Mouse (Mus musculus) embryonic facial prominence, embryonic 15.5 days (tissue): ENCODE measurements around the gene Btn2a2. TPM values are rescaled to one million over a fixed set of nuclear protein-coding genes. Genes with fewer than 3 reads are reported as not detected.

Experiments
- ATAC-seq: fragments of 200-750 bp; cut with Nextera tagmentation; 2 replicates; pipeline ENCODE4 v1.8.0; 2017; ENCODE audit warnings: low read depth, moderate TSS enrichment; ENCODE audit not compliant: insufficient number of reproducible peaks, low FRiP score, low TSS enrichment
- H3K27ac ChIP-seq: fragments of 300-500 bp; sonication (generic); replicated peaks from 2 replicates; pipeline ENCODE4 v1.5.1; 2015; ENCODE audit warnings: mild to moderate bottlenecking, inconsistent platforms
- H3K27me3 ChIP-seq: fragments of 300-500 bp; sonication (generic); 2 replicates; pipeline ENCODE4 v1.6.1; 2015; ENCODE audit warnings: inconsistent platforms
- H3K36me3 ChIP-seq: fragments of 300-500 bp; sonication (generic); 2 replicates; pipeline ENCODE4 v1.6.1; 2015; ENCODE audit warnings: mild to moderate bottlenecking, inconsistent platforms
- H3K4me1 ChIP-seq: fragments of 300-500 bp; sonication (generic); 2 replicates; pipeline ENCODE4 v1.6.1; 2015; ENCODE audit warnings: inconsistent platforms
- H3K4me2 ChIP-seq: fragments of 300-500 bp; sonication (generic); replicated peaks from 2 replicates; pipeline ENCODE4 v1.6.1; 2015; ENCODE audit warnings: mild to moderate bottlenecking, inconsistent platforms
- H3K4me3 ChIP-seq: fragments of 300-500 bp; sonication (generic); replicated peaks from 2 replicates; pipeline ENCODE4 v1.5.1; 2015; ENCODE audit warnings: mild to moderate bottlenecking, inconsistent platforms
- H3K9ac ChIP-seq: fragments of 300-500 bp; sonication (generic); 2 replicates; pipeline ENCODE4 v1.6.1; 2015; ENCODE audit warnings: inconsistent platforms
- H3K9me3 ChIP-seq: fragments of 300-500 bp; sonication (generic); replicated peaks from 2 replicates; pipeline ENCODE4 v1.6.1; 2016; ENCODE audit warnings: inconsistent platforms
- WGBS: fragments of 180-500 bp; shearing (Covaris S2); methylation state at CpG from one replicate; pipeline ENCODE4 v1.1.7; 2015; 5-methylcytosine and 5-hydroxymethylcytosine counted together
- polyA plus RNA-seq: library from polyadenylated mRNA; unstranded; fragments of >200 nt; fragmentation: Nextera tagmentation; extraction: Ambion mirVana; gene quantifications from 2 replicates; pipeline ENCODE4 v1.2.1, GENCODE M21; 2015

The Btn2a2 gene
- polyA plus RNA-seq, 1 experiment from 2014 or later, result 0.65 TPM

DNA sequence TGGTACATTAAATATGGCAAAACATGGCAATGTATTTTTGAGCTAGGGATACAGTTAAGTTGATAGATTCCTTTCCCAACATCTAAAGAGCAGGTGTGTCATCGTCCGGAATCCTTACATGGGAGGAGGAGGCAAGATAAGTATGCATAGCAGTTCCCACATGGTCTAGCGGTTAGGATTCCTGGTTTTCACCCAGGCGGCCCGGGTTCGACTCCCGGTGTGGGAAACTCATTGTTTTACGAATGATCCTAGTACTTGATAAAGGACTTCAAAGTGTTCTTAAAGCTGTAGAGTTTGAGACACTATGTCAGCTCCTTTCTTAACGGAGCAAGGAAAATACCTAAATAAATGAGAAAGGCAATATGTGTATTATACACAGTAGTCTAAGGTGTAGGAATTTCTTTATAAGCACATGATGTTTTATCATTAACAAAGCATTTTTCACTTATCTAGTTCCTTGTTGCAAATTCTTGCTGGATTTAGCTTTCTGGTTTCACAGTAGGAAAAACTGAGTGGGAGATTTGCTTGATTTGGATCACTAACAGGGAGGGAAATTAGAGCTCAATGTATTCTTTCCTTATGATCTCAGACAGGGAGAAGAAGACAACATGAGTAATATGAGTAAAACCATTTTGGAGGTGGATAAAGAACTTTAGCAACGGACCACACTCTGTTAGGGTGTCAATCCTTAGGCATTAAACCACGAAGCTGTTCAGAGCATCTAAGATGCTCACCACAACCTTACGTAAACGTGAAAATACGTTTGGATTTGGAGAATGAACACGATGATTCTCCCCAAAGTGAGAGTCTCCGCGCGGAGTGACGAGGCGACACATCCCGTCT is 25.1 kb downstream of the Btn2a2 start:
- H3K27ac ChIP-seq, result no peak overlapping the region
- under 1% methylated on average over 21 of the region's 21 CpGs for WGBS
- H3K4me1 ChIP-seq, result peaks cover 19% of the 10 kb centered on the region
- H3K4me2 ChIP-seq, result peak overlapping the region; percentile 81
- no peaks in the 10 kb centered on the region for H3K36me3 ChIP-seq
- peak overlapping the region; percentile 57 for H3K4me3 ChIP-seq
- peak overlapping the region; percentile 33 for H3K9ac ChIP-seq
- H3K9me3 ChIP-seq, result no peaks in the 10 kb centered on the region
- H3K27me3 ChIP-seq, result no peaks in the 10 kb centered on the region
- peak; percentile 58; the same call in 1 of the 2 replicates for ATAC-seq

DNA sequence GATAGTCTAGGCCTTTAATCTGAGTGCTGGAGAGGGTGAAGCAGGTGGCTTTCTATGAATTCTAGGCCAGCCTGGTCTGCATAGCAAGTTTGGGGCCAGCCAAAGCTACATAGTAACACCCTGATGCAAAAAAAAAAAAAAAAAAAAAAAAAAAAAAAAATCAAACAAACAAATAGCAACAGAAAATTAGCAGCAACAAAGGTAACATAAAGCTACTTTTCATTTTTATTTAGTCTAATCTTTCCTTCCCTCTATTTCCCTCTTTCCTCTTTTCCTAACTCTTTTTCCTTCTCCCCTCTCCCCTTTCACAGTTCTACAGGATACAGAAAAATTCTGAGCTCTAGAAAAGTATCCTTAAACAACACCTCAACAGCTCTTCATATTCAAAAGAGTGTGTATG is 26.0 kb downstream of the Btn2a2 start:
- no peaks in the 10 kb centered on the region for H3K27me3 ChIP-seq
- H3K9ac ChIP-seq, result no peak overlapping the region
- H3K4me2 ChIP-seq, result no peak overlapping the region
- H3K36me3 ChIP-seq, result no peaks in the 10 kb centered on the region
- H3K27ac ChIP-seq, result no peak overlapping the region
- H3K4me1 ChIP-seq, result peaks cover 19% of the 10 kb centered on the region
- ATAC-seq, result no peak
- no peak overlapping the region for H3K4me3 ChIP-seq
- H3K9me3 ChIP-seq, result no peaks in the 10 kb centered on the region

DNA sequence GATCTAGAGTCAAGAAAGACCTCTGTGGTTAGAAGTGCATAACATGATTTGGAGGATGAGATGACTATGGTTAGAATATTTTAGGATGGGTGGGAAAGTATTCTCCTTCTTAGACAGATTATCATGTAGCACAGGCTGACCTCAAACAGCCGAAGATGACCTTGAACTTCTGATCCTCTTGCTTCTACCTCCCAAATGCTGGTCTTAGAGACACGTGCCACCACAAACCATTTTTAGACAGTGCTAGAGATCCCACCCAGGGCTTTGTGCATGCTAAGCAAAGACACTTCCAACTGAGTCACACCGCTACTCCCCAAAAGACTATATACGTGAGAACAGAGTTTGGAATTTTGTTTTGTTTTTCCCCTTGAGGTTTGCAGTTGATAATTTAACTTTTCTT is 26.6 kb downstream of the Btn2a2 start:
- no peaks in the 10 kb centered on the region for H3K9me3 ChIP-seq
- 77% methylated on average over 4 of the region's 4 CpGs for WGBS
- no peak overlapping the region for H3K27ac ChIP-seq
- H3K36me3 ChIP-seq, result no peaks in the 10 kb centered on the region
- no peak overlapping the region for H3K9ac ChIP-seq
- H3K27me3 ChIP-seq, result no peaks in the 10 kb centered on the region
- no peak for ATAC-seq
- H3K4me3 ChIP-seq, result no peak overlapping the region
- no peak overlapping the region for H3K4me2 ChIP-seq
- peaks cover 19% of the 10 kb centered on the region for H3K4me1 ChIP-seq

DNA sequence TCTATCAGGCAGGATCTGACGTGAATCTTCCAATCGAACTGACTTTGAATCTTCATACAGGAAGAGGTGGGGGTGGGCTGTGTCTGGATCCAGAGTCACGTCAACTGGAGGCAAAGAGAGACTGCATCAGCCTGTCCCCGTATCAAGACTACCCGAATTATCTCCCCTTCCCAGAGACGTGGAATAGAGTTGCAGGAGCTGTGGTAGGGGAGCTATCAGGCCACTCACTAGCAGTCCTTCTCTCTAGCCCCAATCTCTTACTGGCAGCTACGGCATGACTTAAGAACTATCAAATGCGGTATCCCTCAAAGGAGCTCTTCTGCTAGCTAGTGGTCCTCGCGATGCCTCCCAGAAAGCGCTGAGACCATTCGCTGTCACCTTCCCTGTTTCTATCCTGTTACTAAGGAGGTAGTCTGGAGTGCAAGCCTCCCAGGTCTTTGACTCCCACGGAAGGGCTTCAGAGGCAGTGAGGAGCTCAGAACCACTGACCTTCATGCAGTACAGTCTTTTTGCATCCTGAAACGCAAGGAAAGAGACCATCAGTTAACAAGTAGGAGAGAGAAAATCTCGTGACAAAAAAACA is 29.3 kb downstream of the Btn2a2 start:
- no peaks in the 10 kb centered on the region for H3K27me3 ChIP-seq
- no peak overlapping the region for H3K27ac ChIP-seq
- H3K36me3 ChIP-seq, result no peaks in the 10 kb centered on the region
- H3K9me3 ChIP-seq, result no peaks in the 10 kb centered on the region
- no peak overlapping the region for H3K9ac ChIP-seq
- no peak overlapping the region; the same call in 1 of the 2 replicates for H3K4me2 ChIP-seq
- WGBS, result 24% methylated on average over 15 of the region's 15 CpGs
- no peak overlapping the region for H3K4me3 ChIP-seq
- ATAC-seq, result no peak
- H3K4me1 ChIP-seq, result peaks cover 7% of the 10 kb centered on the region

DNA sequence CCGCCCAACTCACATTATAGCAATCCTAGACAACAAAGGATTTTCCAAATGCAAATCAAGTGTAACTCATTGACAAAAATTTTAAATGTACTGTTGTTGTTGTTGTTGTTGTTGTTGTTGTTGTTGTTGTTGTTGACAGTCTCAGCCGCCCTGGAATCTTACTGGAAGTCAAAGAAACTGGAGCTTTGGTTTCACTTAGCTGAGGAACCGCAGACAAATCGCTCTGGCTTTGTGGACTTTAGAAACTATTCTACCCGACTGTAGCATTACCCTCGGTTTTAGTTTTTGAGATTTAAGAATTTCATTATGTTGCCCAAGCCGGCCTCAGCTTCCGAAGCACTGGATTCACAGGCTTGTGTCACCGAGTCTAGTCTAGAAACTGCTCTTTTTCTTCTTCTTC is 34.7 kb downstream of the Btn2a2 start:
- H3K9ac ChIP-seq, result peak overlapping the region; percentile 33
- H3K27ac ChIP-seq, result peak overlapping the region; percentile 94
- H3K4me3 ChIP-seq, result peak overlapping the region; percentile 62
- H3K36me3 ChIP-seq, result no peaks in the 10 kb centered on the region
- WGBS, result 0% methylated on average over 9 of the region's 9 CpGs
- H3K9me3 ChIP-seq, result no peaks in the 10 kb centered on the region
- no peaks in the 10 kb centered on the region for H3K27me3 ChIP-seq
- peaks cover 1% of the 10 kb centered on the region; the same call in 1 of the 2 replicates for H3K4me1 ChIP-seq
- ATAC-seq, result no peak
- peak overlapping the region; percentile 44 for H3K4me2 ChIP-seq

DNA sequence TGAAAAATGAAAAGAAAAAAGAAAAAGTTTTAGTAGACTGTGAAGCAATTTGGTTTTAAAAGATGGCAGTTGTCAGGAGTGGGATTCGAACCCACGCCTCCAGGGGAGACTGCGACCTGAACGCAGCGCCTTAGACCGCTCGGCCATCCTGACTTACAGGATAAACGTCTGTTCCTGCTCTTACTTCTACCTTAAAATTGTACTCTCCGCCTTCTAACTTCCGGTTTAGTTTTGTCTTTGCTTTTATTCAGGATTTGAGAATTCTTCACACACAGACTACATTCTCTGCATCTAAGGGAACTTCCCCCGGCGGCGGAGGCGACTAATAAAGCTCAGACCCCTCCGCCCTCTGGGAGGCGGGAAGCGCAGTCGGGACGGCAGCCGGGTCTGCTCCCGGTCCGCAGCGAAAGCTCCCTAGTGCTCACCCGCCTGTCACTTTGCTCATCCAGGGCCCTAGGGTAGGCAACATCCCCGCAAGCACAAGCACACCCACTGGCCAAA is 35.2 kb downstream of the Btn2a2 start:
- Histone ChIP-seq H3K4me2 (peak overlapping the region; percentile 44), H3K4me3 (peak overlapping the region; percentile 62), H3K9me3 (no peaks in the 10 kb centered on the region), H3K27ac (peak overlapping the region; percentile 94), H3K27me3 (no peaks in the 10 kb centered on the region), H3K9ac (peak overlapping the region; percentile 33), H3K36me3 (no peaks in the 10 kb centered on the region), H3K4me1 (peaks cover 5% of the 10 kb centered on the region; the same call in 1 of the 2 replicates)
- peak; percentile 87 for ATAC-seq
- under 1% methylated on average over 25 of the region's 25 CpGs for WGBS

DNA sequence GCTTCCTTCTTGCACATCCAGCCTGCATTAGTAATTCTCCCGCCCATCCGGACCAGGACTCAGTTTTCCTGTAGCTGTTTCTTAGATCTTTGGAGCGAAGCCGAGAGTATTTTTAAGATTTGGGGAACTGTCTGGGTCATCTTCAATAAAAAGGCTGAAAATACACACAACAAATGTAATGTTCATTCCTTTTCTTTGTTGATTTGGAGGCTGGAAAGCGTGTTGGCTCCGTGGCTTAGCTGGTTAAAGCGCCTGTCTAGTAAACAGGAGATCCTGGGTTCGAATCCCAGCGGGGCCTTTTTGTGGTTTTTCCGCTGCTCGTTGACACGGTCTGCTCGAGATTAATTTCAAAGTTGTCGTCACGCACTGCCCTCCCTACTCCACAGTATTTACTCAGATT is 38.3 kb downstream of the Btn2a2 start:
- no peaks in the 10 kb centered on the region for H3K9me3 ChIP-seq
- under 1% methylated on average over 15 of the region's 15 CpGs for WGBS
- H3K9ac ChIP-seq, result 0 out of 2 replicates have a peak overlapping the region, but pooled peaks have one; percentile 28
- H3K36me3 ChIP-seq, result no peaks in the 10 kb centered on the region
- H3K4me2 ChIP-seq, result peak overlapping the region; percentile 71
- peaks cover 5% of the 10 kb centered on the region; the same call in 1 of the 2 replicates for H3K4me1 ChIP-seq
- no peaks in the 10 kb centered on the region for H3K27me3 ChIP-seq
- peak overlapping the region; percentile 66; the same call in 1 of the 2 replicates for H3K27ac ChIP-seq
- peak overlapping the region; percentile 62 for H3K4me3 ChIP-seq
- no peak for ATAC-seq

DNA sequence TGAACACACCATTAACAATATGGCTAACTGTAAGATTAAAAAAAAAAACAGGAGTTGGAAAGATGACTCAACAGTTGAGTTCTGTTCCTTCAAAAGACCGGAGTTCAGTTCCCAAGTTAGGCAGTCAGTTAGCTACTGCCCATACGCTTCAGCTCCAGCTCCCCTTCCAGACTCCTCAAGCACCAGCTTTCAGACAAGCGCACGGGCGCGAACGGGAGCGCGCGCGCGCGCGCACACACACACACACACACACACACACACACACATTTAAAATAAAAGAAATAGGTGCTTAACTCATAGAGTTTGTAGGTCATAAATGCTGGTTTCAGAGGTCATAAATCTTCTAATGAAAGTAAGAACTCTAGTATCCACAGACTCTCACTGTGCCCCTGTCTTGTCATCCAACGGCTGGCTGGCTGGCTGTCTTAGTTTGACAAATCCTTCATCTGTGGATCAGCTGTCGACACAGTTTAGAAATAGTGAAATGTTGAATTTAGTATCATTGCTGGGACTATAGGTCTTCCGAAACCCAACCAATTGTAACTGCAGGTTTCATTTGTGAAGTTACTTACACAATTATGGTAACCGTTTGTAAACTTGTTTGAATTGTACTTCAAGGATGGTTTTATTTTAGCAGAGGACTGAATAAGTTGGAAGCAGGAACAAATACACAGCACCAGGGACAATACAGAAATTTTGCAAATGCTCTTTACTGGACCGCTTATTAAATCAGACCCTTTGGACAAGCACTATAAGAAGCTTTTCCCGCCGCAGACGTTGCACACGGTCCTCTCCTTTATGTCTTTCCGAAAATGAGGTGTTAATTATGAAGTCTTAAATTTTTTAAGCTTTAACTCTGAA is 39.2 kb downstream of the Btn2a2 start:
- H3K4me3 ChIP-seq, result peak overlapping the region; percentile 62
- ATAC-seq, result no peak
- H3K9ac ChIP-seq, result peak overlapping the region; percentile 31; the same call in 1 of the 2 replicates
- H3K27ac ChIP-seq, result peak overlapping the region; percentile 58
- H3K27me3 ChIP-seq, result no peaks in the 10 kb centered on the region
- H3K4me2 ChIP-seq, result peak overlapping the region; percentile 71
- H3K9me3 ChIP-seq, result no peaks in the 10 kb centered on the region
- WGBS, result 0% methylated on average over 24 of the region's 24 CpGs
- peaks cover 9% of the 10 kb centered on the region; the same call in 1 of the 2 replicates for H3K4me1 ChIP-seq
- H3K36me3 ChIP-seq, result no peaks in the 10 kb centered on the region

DNA sequence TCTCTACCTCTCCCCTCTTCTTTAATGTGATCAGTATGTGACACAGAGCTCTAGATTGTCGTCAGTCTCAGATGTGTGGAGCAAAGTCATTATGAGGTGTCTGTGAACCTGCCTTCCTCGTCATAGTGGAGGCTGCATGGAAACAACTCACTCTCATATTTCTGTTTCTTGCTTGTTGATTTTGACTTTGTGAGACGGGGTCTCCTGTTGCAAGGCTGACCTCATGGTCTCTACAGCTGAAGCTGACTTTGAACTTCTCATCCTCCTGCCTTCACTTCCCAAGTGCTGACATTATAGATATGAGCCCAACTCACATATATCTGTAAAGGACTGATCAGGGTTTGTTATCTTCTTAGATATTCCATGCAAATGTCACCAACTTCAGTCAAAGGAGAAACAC is 39.9 kb downstream of the Btn2a2 start:
- WGBS, result 41% methylated on average over 3 of the region's 3 CpGs
- Histone ChIP-seq H3K9me3 (no peaks in the 10 kb centered on the region), H3K4me3 (peak overlapping the region; percentile 62), H3K27me3 (no peaks in the 10 kb centered on the region), H3K9ac (no peak overlapping the region), H3K4me1 (peaks cover 11% of the 10 kb centered on the region; the same call in 1 of the 2 replicates), H3K27ac (no peak overlapping the region), H3K36me3 (no peaks in the 10 kb centered on the region), H3K4me2 (peak overlapping the region; percentile 71)
- no peak for ATAC-seq

DNA sequence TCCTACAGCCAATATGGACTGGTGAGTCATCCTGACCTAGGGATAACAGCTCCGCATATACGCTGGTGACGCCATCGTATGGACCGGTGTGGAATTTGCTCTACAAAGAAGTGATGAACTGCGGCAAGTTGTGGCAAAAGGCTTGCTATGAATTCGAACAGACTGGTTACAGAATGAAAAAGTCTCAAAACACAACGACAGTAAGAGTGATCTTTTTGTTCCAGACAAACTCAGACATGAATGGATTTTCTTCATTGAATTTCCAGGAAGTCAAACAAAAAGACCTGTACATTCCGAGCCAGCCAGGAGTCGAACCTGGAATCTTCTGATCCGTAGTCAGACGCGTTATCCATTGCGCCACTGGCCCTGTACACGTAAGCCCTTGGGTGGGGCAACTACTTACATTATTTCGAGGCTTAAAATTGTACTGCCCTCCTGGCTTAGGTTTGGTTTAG is 42.1 kb downstream of the Btn2a2 start:
- Histone ChIP-seq H3K4me3 (peak overlapping the region; percentile 77), H3K27ac (peak overlapping the region; percentile 99), H3K4me1 (peaks cover 11% of the 10 kb centered on the region; the same call in 1 of the 2 replicates), H3K9me3 (no peaks in the 10 kb centered on the region), H3K36me3 (no peaks in the 10 kb centered on the region), H3K4me2 (peak overlapping the region; percentile 65), H3K27me3 (no peaks in the 10 kb centered on the region), H3K9ac (no peak overlapping the region)
- ATAC-seq, result no peak; the same call in 1 of the 2 replicates
- under 1% methylated on average over 16 of the region's 16 CpGs for WGBS
